Mouse (Mus musculus): Measurements from ENCODE around the gene Nckap5.
"Not testable (repeated sequence)": the region's sequence is repeated elsewhere in the genome, so short reads cannot be mapped to it uniquely, and the experiment has no call there.

Nckap5 gene

DNA sequence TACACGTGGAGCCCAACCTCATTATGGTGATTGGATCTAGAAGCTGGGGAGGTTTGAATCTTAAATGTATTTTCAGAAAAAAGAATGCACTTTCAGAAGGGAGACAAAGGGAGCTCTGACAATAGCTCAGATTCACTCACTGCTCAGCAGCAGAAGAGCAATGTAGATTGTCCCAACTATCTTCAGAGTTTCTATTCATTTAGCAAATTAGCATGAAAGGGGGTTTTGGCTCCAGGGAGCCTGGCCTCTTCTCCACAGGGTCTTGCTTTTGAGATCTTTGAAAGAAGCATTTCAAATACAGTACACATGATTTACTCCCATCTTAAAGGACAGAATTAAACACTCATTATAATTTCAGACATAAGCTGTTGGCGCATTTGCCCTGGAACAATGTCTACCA lies 662.5 kb downstream of the Nckap5 start:
- DNase-seq (ENCODE audit: low spot score) = no peak

DNA sequence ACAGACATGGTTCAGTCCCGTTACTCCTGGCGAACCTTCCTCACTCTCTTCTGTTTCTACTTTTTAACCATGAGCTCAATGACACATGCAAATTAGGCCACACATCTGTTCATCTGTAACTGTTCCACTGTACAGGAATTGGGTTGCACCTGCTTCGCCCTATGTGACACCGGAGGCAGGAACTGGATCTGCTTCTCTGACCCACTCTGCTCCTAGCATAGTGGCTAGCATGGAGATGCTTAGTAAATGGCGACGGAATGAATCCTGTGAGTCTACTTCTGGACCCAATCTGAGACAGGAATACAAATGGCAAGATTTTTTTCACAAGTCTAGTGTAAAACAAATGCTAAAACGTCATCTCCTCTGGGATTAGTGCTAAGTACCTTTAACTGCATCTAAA lies 663.1 kb downstream of the Nckap5 start:
- DNase-seq (ENCODE audit: low spot score) = no peak

DNA sequence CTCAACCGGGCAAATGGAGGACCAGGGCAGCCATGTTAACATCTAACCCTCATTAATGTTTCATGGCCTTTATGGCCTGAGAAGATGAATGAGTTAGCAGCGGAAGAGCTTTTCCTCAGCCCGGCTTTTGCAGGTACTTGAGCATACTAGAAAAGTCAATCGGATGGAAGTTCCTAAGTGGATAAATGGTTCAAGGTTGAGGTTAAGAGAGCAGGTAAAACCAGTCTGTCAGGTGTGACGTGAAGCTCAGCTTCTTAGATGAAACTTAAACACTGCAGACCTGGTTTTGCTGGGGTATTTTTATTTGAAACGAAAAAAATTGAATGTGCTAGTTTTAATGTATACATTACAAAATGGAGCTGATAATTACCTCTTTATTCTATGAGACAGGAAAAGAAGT lies 671.3 kb downstream of the Nckap5 start:
- no peak for DNase-seq (ENCODE audit: low spot score)

DNA sequence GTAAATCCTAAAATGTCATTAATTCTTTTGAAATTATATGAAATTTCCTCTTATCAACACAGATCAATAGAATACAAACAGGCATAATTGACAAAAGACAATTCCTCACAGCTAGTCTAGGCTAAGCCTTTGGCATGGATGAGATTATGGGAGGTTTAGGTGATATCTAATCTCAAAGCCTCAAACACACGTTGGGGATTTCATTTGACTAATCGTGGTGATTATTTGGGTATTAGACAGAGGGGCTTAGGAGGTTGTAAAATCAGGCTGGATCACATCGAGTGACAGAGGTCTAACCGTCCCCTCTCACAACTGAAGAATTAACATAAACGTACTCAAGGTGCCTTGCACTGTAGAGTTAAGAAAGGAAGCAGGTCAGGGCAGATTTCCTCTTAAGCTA lies 674.8 kb downstream of the Nckap5 start:
- DNase-seq (ENCODE audit: low spot score) = no peak

DNA sequence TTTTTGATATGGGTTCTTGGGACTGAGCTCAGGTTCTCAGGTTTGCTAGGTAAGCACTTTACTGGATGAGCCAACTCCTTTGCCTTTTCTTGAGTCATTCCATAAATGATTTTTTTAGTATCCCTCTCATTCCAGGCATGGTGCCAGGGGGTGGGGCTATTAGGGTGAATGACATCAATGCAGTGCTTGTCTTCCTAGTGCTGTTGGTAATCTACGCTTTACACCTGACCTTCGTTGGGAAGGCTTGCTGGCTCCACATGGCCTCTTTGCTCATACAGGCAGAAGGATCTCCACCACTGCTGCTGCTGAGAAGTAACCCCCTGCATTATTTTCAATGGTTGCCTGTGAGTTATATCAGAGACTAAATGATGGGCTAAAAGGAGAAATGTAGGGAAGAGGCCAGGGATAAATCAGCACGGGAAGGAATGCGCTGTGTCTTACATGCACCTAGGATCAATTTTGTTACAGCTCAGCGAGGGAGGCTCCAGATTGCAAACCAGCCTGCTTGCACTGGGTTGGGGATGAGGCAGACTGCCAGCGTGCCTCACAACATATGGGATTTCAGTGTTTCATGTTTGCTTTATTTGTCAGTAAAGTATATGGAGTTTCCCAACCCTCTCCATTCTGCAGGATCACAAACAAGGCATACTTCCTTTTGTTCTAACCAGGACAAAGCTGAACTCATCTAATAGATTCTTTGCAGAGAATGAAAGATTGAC lies 676.9 kb downstream of the Nckap5 start:
- DNase-seq (ENCODE audit: low spot score) = no peak

DNA sequence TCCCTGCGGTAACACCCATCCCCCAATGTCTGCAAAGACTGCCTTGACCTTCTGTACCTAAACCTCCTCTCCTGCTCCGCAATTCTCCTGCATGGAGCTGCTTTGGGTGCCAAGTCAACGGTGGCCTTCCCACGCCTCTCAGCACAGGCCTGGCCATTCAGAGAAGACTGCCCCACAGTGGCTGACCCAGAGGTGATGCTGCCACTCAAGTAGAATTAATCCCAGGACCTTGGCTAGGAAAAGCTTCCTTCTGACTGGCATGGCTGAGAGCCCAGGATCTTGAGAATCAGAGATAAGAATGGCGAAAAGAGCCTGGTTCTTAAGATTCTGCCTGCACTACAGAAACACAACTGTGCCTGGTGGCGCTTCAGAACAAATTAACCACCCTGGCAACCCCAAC lies 678.4 kb downstream of the Nckap5 start:
- peak; percentile 11 for DNase-seq (ENCODE audit: low spot score)

DNA sequence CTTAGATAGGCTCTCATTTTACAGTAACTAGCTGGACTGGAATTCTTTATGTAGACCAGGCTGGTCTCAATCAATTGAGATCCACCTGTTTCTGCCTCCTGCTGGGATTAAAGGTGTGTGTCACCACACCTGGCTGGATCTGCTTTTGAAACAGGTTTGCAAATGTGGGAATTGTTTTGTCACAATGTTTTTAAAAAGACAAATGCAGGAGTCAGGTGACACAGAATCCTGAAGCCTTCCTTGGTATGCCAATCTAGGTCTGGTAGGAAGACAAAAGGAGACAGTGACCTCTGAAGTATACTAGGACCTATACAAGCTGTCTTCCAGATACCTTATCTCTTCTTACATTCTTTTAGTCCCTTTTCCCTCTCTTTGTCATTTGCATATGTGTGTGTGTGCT lies 680.6 kb downstream of the Nckap5 start:
- no peak for DNase-seq (ENCODE audit: low spot score)

DNA sequence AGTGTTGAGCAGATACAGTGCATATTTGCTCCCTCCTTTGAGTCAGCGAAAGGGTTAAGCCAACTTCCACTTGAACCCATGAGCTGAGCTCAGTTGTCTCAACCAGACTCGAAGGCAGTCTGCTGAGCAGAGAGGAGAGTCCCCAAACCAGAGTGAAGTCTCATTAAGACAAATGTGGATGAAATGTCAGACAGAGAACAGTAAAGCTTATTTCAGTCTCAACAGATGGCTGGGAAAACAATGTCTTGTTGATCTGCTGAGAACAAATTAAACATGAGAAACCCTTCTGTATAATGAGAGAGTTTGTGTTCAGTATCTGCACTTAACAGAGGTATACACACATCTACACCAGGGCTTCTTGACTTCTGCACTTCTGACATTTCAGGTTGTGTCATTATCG lies 694.9 kb downstream of the Nckap5 start:
- DNase-seq (ENCODE audit: low spot score) = no peak

DNA sequence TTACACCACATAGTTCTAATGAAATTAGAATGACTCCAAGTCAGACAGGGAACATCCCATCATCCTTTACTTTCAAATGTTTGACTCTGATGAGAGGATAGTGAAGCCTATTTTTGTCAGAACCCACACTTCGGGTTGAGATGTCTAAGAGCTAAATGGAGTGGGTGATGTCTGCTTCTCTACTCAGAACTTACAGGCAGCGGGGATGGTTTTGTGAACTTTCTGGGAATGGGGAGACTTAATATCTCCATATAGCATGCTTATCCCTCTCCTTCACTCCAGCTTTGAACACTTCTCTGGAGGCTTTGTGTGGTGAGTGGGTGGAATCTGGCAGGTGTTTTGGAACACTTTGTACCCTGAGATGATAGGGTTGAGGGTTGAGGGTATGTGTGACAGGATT lies 698.3 kb downstream of the Nckap5 start:
- DNase-seq (ENCODE audit: low spot score) = no peak

DNA sequence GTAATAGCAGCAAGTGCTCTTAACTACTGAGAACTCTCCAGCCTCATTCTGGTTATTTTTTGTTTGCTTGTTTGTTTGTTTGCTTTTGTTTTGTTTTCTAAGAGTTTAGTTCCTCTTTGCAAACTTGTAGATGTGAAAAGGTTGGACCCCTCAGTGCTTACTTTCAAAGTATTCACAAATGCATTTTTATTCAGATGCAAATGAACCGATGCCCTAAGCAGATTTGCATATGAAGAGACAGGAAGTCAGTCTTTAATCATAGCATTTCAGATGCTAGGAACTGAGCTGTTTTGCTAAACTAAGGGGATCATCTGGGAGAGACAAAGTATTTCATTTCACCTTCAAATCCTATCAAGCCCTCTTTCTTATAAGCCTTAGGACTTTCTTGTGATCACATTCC lies 701.5 kb downstream of the Nckap5 start:
- DNase-seq (ENCODE audit: low spot score) = no peak

DNA sequence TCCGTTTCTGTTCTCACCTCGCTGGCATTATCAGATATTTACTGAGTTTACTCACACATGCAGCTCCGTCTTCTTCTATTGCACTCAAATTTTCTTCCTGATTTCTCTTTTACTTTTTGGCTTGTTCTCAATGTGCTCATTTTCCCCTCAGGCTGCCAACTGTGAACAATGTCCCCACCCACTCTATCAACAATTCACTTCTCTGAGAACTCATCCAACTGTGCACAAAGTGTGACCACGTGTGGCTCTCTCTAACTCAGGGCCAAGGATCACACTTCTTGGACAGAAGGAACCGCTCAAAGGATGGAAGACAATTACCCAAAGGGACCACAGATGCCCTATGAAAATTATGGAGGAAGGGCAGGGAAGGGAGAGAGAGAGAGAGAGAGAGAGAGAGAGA lies 707.5 kb downstream of the Nckap5 start:
- no peak for DNase-seq (ENCODE audit: low spot score)

DNA sequence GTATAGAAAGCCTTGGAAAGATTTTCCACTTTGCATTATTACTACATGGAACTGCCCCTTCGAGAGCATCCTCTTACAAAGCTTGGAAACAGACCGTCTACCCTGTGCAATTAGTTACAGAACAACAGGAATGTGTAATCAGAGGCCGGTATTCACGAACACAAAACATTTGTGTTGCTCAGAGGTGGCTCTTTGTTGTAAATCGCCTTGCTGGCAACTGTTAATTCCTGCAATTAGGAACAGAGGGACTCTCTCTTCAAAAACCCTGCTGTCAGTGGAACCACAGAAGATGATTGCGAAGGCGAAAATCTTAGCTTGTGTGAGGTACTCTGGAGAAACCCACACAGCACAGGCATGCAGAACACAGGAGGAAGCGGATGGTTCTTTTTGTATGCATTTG lies 710.1 kb downstream of the Nckap5 start:
- DNase-seq (ENCODE audit: low spot score) = no peak

DNA sequence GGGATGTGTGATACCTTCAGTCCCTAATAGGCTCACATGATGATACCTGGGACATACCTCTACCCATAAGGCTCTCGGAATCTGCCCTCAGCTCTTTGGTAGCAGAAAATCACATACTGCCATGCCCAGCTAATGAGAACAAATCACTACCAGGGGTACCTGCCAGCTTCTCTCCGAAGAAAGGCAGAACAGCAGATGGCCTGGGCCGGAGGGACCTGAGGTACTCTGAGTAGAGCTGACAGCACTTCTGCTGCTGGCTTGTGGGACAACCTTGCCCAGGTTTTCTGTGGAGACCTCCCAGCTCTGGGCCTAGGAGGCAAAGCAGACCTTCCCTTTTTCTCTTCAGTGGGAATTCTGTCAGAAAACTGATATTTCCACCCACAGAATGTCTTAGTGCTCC lies 714.6 kb downstream of the Nckap5 start:
- no peak for DNase-seq (ENCODE audit: low spot score)

DNA sequence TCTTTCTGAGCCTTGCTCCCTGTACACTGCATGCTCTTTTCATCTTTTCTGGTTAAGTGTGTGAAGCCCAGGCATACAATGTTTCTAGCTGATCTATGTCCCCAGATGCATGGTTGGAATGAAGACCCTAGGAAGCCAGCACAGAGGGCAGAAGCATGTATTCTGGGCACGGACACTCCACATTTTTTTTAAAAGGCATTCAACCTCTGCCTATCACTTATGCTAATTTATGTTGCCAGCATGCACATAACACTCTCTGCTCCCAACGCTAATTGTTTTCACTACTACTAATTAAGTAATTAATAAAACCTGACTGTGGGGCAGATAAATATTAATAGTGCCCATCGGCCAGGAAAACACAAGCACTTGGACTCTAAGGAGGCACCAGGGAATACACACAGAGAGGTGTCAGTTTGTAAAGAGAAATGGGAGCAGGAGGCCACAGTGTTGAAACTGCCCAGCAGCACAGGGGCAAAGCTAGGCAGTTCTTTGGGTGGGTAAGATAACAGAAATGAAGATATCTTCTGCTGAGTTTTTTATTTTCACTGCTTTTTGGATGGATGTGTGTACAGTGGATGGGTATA lies 724.8 kb downstream of the Nckap5 start:
- no peak for DNase-seq (ENCODE audit: low spot score)

DNA sequence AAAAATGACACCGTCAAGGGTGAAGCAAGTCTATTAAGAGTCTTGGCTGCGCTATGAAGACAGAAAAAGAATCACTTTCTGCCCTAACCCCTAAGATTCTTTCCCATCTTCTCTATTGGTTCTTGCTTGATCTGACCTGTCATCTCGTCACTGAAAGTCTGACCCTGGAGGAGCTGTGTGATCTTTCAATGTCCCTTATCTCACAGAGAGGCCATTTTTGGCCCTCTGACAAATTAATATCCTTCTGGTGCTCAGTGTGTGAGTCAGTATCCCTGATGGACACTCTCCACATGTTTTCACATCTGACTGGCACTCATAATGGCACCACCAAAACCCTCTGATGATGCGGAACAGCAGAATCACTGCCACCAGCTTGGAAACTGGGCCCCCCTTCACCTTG lies 736.3 kb downstream of the Nckap5 start:
- DNase-seq (ENCODE audit: low spot score) = no peak

DNA sequence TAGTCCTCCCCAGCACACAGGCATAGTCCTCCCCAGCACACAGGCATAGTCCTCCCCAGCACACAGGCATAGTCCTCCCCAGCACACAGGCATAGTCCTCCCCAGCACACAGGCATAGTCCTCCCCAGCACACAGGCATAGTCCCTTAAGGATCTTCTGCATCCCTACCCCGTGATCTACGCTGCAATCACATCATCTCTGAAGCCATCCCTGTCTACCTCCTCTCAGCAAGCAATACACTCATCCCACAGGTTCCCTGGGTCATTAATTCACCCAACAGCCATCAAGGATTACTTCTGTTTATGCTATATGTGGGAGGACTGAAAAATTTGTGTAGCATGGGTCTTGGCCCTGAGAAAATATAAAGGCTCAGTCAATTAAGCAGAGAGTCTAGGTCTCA lies 738.6 kb downstream of the Nckap5 start:
- not testable (repeated sequence) for DNase-seq (ENCODE audit: low spot score)

DNA sequence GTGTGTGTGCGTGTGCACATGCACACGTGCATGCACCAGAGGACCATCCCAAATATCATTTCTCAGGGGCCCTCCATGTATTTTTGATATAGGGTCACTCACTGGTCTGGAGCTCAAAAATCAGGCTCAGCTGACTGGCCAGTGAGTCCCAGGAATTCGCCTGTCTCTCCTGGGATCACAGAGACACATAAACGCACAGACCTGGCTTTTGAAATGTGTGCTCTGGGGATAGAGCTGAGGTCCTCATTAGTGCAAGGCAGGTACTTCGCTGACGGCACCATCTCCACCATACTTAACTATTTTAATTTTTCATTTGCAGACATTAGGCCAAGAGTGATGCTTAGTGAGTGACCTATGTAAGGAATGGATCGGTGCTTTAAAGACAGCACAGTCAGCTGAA lies 743.4 kb downstream of the Nckap5 start:
- DNase-seq (ENCODE audit: low spot score) = no peak

DNA sequence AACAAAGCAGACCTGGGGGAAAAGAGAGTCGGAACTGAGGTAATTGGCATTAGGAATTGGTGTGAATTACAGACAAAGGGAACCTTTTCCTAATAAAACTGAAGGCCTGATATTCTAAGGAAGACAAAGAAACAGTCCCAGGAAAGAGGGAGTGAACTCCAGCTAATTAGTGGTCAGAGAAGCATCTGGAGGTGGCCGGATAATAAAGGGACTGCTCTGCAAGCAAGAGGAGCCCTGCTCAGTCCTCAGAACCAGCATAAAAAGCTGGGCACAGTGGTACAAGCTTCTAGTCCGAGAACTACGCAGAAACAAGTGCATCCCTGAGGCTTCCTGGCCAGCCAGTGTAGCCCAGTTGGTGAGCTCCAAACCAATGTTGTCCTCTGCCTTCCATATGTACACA lies 754.3 kb downstream of the Nckap5 start:
- DNase-seq (ENCODE audit: low spot score) = no peak

DNA sequence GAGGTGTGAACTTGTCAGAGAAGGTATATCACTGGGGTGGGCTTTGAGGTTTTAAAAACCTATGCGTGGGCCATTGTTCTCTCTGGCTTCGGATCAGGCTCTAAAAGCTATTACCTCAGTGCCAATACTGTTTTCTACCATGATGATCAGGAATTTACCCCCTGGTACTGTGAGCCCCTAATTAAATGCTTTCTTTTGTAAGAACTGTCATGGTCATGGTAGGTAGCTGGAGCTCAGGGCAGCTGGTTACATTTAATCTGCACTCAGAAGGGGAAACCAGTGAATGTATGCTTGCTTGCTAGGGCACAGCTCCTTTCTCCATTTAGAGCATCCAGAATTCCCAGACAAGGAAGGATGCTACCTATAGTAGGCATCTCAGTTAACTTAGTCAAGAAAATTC lies 759.7 kb downstream of the Nckap5 start:
- DNase-seq (ENCODE audit: low spot score) = no peak

DNA sequence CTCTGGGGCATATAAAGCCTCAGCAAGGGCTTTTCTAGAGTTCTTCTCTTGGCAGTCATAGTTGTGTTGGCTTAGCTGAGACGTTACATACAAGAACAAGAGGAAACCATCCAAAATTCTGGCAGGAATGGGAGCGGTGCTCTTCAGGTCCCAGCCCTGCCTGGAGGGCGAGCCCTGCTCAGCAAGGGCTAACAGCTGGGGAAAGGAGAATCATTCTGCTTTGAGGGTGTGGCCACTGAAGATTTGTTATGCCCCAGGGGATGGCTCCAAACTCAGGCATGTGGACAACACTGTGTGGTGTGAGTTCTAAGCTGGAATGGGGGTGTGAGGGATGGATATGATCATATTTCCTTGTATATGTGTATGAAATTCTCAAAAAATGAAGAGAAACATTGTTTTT lies 779.1 kb downstream of the Nckap5 start:
- DNase-seq (ENCODE audit: low spot score) = no peak

DNA sequence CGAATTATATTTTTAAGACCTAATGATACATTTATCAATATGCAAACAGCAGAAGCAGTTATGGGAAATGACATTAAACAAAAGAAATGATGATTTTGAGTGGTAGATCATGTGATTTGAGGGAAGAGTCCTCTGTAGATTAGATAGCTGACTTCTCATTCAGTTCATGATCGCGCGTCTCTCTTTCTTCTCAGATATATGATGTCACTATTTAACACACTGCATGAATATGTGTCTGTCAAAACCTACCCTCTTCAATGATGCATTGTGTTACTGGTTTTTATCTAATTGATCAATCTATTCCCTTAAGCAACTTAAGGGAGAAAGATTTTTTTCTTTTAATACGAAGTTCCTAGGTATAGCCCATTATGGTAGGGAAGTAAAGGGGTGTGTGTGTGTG lies 787.7 kb downstream of the Nckap5 start:
- DNase-seq (ENCODE audit: low spot score) = no peak

DNA sequence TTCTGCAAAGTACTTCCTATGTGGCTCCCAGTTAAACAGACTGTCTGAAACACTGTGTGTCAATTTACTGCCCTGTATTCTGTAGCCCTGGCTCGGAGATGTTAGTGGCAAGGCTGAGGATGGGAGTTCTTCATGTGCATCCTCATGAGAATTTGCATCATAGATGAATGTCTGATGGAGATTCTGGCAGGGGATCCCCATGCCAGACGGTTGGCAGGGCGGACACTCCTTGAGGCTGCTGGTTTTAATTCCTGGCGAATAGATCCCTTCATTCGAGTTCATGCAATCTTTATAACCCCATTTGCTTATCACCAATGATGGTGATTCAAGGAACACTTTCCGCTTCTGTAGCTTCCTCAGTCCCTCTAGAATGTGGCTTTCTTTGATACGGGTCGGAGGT lies 803.1 kb downstream of the Nckap5 start:
- DNase-seq (ENCODE audit: low spot score) = no peak

DNA sequence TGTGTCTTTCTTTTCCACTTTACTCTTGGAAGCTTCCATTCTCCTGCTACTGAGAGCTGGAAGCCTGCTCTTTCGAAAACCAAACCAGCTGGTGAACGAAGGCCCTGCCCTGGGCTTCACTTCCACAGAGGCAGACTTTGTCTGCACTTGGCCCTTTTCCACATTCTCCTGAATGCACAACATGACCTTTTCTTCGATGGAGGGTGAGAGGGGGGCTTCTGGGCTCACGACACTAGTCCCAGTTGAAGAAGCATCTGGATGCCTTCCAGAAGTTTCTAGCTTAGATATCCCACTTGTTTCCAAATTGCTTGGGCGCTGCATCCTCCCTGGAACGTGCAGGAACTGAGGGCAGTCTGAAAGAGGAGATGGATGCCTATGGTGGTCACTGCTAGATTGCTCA lies 806.1 kb downstream of the Nckap5 start:
- DNase-seq (ENCODE audit: low spot score) = no peak

DNA sequence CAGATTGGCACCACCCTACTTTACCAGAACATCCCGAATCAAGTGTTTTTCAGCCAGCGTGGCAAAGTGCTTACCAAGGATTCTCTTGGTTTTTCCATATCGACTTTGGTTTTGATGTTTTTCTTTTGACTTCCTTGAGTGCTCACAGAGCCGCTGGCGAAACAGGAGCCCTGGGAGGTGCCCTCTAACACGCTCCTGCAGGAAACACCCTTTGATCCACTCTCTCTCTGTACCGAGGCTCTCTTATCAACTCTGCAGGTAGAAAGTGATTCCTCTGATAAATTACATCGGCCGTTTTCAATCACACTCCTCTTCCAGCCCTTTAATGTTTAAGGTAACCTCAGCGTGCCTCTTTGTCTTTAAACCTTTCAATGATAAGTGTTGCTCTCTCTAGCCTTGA lies 807.6 kb downstream of the Nckap5 start:
- DNase-seq (ENCODE audit: low spot score) = no peak

All from ovary, adult 18-20 months (tissue).